Mouse (Mus musculus) G1E (cell line): ENCODE results near the gene Nme7. TPM values are rescaled to one million over a fixed set of nuclear protein-coding genes. Genes with fewer than 3 reads are reported as not detected.

Experiments
- ATAC-seq: 2 replicates; pipeline ENCODE4 v1.8.0; 2016; ENCODE audit warnings: mild to moderate bottlenecking; ENCODE audit not compliant: insufficient number of reproducible peaks, poor library complexity, low FRiP score, severe bottlenecking; ENCODE audit errors: extremely low read depth
- DNase-seq: peaks from one replicate; pipeline ENCODE4 v3.0.0; 2012; ENCODE audit warnings: low spot score
- H3K27me3 ChIP-seq: 2 replicates; pipeline ENCODE4 v1.6.1; 2012; ENCODE audit warnings: mild to moderate bottlenecking, low read length, inconsistent platforms; ENCODE audit not compliant: insufficient read depth
- H3K36me3 ChIP-seq: replicated peaks from 2 replicates; pipeline ENCODE3; 2012; ENCODE audit warnings: mild to moderate bottlenecking, inconsistent platforms
- H3K4me1 ChIP-seq: 2 replicates; pipeline ENCODE4 v1.6.1; 2012; ENCODE audit warnings: low read depth, low read length, inconsistent platforms, mixed read lengths; ENCODE audit not compliant: insufficient read depth
- H3K4me3 ChIP-seq: 2 replicates; pipeline ENCODE4 v1.5.1; 2012; ENCODE audit warnings: low read depth, mild to moderate bottlenecking, inconsistent platforms, low read length, moderate library complexity, mixed read lengths
- H3K9me3 ChIP-seq: replicated peaks from 2 replicates; pipeline ENCODE4 v1.6.1; 2012; ENCODE audit warnings: inconsistent platforms
- CTCF ChIP-seq: IDR thresholded peaks from 2 replicates; pipeline ENCODE4 v1.5.1; 2012; ENCODE audit warnings: low read depth, low read length, inconsistent platforms, mixed read lengths
- GATA1 ChIP-seq: IDR thresholded peaks from 2 replicates; pipeline ENCODE4 v1.6.1; 2012; ENCODE audit warnings: borderline replicate concordance, low read length, inconsistent platforms, mixed read lengths
- GATA2 ChIP-seq: IDR thresholded peaks from 2 replicates; pipeline ENCODE4 v1.6.1; 2012; ENCODE audit warnings: low read depth, low read length, inconsistent platforms, borderline replicate concordance
- POLR2AphosphoS5 ChIP-seq: IDR thresholded peaks from 2 replicates; pipeline ENCODE4 v1.6.1; 2012; ENCODE audit warnings: low read depth, low read length, inconsistent platforms; ENCODE audit not compliant: insufficient replicate concordance
- TAL1 ChIP-seq: conservative IDR thresholded peaks from 2 replicates; pipeline ENCODE4 v1.6.1; 2012; ENCODE audit warnings: low read depth, low read length, inconsistent platforms, mixed read lengths
- polyA plus RNA-seq: library from polyadenylated mRNA; stranded (reverse); fragments of >175 nt; gene quantifications from 2 replicates; pipeline ENCODE4 v1.2.3, GENCODE M21; 2012
- total RNA-seq, 2 experiments: library from RNA; stranded (forward) in 1 of 2; stranded (reverse) in 1 of 2; fragments of 200-1000 nt in 1 of 2; fragments of >200 nt in 1 of 2; fragmentation: Nextera tagmentation in 1 of 2; gene quantifications; 2 replicates each; pipeline ENCODE4 v1.2.3; 2014 to 2017

Gene Nme7
- total and polyA plus RNA-seq, 3 experiments: 2.1 to 80.5 (median 20.4) TPM

DNA sequence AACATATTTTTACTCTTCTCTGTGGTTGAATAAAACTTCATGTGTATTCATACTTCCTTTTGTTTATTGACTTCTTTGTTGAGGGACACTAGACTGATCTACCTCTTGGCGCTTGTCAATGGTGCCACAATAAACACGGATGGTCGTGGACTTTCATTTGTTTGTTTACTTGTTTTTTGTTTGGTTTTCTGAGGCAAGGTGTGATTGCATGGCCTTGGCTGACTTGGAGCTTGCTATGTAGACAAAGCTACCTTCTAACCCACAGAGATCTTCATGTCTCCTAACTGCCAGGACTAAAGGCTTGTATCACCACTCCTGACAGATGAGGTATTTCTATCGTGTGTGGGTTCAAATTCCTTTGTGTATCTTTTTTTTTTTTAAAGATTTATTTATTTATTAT is 20.3 kb downstream of the Nme7 start:
- Histone ChIP-seq H3K27me3 (no peaks in the 10 kb centered on the region), H3K4me1 (no peaks in the 10 kb centered on the region), H3K4me3 (no peak overlapping the region), H3K9me3 (no peaks in the 10 kb centered on the region), H3K36me3 (peaks cover 31% of the 10 kb centered on the region)
- no peak for ATAC-seq
- TF ChIP-seq GATA2 (no peak), CTCF (no peak), GATA1 (no peak), POLR2AphosphoS5 (no peak), TAL1 (no peak)
- no peak for DNase-seq

DNA sequence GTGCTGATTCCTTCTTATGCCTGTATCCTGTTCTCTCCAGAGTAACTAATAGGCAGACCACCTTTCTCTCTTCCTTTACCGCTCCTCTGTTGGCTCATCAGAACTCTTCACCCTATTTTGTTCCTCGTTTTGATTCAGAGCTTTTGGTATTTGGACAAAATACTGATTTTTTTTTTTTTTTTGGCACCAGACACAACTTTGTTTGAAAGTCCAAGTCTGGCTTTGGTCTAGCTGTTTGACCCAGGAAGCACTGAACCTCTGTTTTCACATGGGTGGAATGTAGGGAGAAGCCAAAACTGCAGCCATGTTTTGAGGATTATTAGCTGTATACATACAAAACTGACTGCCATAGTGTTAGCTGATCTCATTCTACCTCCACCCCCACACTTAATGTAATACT is 21.0 kb downstream of the Nme7 start:
- H3K4me1 ChIP-seq: no peaks in the 10 kb centered on the region
- H3K27me3 ChIP-seq: no peaks in the 10 kb centered on the region
- ATAC-seq (no peak), DNase-seq (no peak)
- H3K4me3 ChIP-seq: no peak overlapping the region
- H3K9me3 ChIP-seq: no peaks in the 10 kb centered on the region
- TF ChIP-seq CTCF (no peak), GATA1 (no peak), GATA2 (no peak)
- peaks cover 31% of the 10 kb centered on the region for H3K36me3 ChIP-seq

DNA sequence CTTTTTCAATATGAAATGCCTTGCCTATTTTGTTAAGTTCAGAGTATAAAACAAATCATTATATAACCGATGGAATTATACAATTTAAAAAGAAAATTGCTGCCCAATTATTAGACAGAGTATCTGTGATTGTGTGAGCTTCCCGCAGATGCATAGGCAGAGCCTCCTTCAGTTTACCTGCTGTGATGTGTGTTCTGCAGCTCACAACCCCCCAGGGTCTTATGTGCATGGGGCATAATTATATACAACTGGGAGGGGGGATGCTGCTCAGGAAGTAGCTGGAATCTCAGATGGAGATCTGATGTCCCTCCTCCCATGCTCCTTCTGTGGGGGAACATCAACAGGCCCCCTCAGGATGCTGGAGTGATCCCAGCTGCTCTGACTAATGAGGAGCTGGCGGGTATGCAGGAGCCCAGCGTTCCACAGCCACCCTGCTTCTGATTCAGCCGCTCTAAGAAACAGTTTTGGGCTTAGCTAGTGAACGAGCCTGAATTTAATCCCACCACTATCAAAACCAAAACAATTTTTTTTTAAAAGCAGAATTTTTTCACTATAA is 22.8 kb downstream of the Nme7 start:
- H3K4me3 ChIP-seq: no peak overlapping the region
- TF ChIP-seq CTCF (no peak), GATA1 (no peak), POLR2AphosphoS5 (no peak), GATA2 (no peak), TAL1 (no peak)

DNA sequence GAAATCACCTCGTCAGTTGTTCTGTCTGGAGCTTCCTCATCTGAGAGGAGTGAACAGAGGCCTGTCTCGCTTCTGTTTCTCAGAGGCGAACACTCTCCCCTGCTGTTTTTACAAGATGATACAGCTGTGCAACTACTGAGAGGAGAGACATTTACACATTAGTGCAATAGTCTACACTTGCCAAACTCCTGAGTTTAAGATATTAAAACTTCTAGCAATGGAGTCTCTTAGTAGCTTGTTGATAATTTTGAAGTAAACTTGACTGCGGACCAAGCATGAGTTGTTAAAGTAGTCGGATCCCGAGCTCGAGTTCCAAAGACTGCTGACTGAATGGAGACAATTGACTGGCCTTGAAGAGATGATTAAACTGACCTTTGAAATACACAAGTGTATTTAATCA is 23.8 kb downstream of the Nme7 start:
- ATAC-seq (no peak), DNase-seq (no peak)
- peaks cover 3% of the 10 kb centered on the region; the same call in 1 of the 2 replicates for H3K4me1 ChIP-seq
- H3K36me3 ChIP-seq: peaks cover 35% of the 10 kb centered on the region
- H3K9me3 ChIP-seq: no peaks in the 10 kb centered on the region
- H3K27me3 ChIP-seq: no peaks in the 10 kb centered on the region
- TF ChIP-seq POLR2AphosphoS5: no peak
- no peak for TF ChIP-seq GATA2
- no peak for TF ChIP-seq GATA1
- no peak for TF ChIP-seq CTCF
- TF ChIP-seq TAL1: no peak
- H3K4me3 ChIP-seq: no peak overlapping the region

More for the DNA sequence above, 22.8 kb downstream of the Nme7 start:
- Histone ChIP-seq H3K9me3 (no peaks in the 10 kb centered on the region), H3K27me3 (no peaks in the 10 kb centered on the region), H3K4me1 (peaks cover 3% of the 10 kb centered on the region; the same call in 1 of the 2 replicates), H3K36me3 (peaks cover 35% of the 10 kb centered on the region)
- no peak for ATAC-seq
- DNase-seq: no peak

DNA sequence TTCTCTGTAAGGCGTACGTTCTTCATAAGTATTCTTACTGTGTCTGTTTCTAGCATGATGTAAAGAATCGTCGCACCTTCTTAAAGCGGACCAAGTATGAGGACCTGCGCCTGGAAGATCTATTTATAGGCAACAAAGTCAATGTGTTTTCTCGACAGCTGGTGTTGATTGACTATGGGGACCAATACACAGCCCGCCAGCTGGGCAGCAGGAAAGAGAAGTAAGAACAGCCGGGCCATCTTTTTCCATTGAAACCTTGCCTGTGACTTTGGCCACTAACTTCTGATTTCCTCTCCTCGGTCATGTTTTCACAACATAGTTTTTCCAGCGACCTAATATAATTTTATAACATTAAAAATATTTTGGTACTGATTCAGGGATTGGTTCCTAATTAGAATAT is 28.6 kb downstream of the Nme7 start:
- Histone ChIP-seq H3K27me3 (no peaks in the 10 kb centered on the region), H3K4me1 (peaks cover 3% of the 10 kb centered on the region; the same call in 1 of the 2 replicates), H3K9me3 (no peaks in the 10 kb centered on the region), H3K36me3 (peaks cover 55% of the 10 kb centered on the region), H3K4me3 (no peak overlapping the region)
- ATAC-seq (no peak), DNase-seq (no peak)
- TF ChIP-seq TAL1 (no peak), GATA1 (no peak), POLR2AphosphoS5 (no peak), CTCF (no peak), GATA2 (no peak)

DNA sequence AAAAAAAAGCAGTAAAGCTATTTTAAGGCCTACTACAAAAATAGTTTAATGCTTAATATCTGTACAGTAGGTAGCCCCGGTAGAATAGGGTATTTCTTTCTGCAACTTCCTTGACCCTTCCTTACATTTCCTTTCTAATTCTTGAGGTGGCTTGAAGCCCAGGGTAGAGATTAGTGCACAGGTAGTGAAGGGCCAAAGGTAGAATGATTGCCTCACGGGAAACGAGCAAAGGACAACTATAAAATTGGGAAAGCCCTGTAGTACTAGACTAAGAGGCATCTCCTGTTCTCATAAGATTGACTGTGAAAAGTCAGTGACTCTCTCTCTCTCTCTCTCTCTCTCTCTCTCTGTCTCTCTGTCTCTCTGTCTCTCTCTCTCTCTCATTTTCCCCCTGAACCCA is 31.5 kb downstream of the Nme7 start:
- TF ChIP-seq GATA1 (no peak), POLR2AphosphoS5 (no peak), GATA2 (no peak), TAL1 (no peak), CTCF (no peak)
- Histone ChIP-seq H3K4me3 (no peak overlapping the region), H3K9me3 (no peaks in the 10 kb centered on the region), H3K36me3 (peaks cover 50% of the 10 kb centered on the region), H3K4me1 (peaks cover 3% of the 10 kb centered on the region; the same call in 1 of the 2 replicates), H3K27me3 (no peaks in the 10 kb centered on the region)
- DNase-seq (no peak), ATAC-seq (no peak)

DNA sequence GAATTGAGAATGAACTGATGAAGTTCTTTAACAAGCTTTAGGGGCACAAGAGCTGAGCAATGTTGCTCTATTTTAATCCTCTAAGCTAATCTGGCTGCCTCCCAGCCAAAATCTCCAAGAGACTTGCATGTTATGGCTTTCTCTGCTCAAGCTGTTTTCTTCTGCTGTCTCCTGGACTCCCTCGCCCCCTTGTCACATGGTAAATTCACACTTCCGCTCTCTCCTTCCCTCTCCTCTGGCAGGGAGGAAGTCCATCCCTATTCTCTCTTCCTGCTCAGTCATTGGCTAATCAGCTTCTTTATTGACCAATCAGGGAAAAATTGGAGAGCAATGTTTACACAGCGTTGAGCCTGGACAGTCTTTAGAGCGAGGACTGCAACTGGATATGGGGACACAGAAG is 31.9 kb downstream of the Nme7 start:
- Histone ChIP-seq H3K36me3 (peaks cover 46% of the 10 kb centered on the region), H3K9me3 (no peaks in the 10 kb centered on the region), H3K27me3 (no peaks in the 10 kb centered on the region), H3K4me3 (no peak overlapping the region), H3K4me1 (peaks cover under 1% of the 10 kb centered on the region; the same call in 1 of the 2 replicates)
- TF ChIP-seq POLR2AphosphoS5 (no peak), GATA2 (no peak), CTCF (no peak), TAL1 (no peak), GATA1 (no peak)
- DNase-seq (no peak), ATAC-seq (no peak)
